Mouse (Mus musculus) erythroblast, embryonic 14.5 days (primary cell): Measurements from ENCODE around the gene Lrrk1.

Experiments used
- GATA1 ChIP-seq: IDR thresholded peaks from 2 replicates; pipeline ENCODE4 v1.6.1; 2012; ENCODE audit warnings: low read length, inconsistent platforms, mixed read lengths
- TAL1 ChIP-seq: IDR thresholded peaks from 3 replicates; pipeline ENCODE4 v1.6.1; 2012; ENCODE audit warnings: low read length, inconsistent platforms, mixed read lengths

DNA sequence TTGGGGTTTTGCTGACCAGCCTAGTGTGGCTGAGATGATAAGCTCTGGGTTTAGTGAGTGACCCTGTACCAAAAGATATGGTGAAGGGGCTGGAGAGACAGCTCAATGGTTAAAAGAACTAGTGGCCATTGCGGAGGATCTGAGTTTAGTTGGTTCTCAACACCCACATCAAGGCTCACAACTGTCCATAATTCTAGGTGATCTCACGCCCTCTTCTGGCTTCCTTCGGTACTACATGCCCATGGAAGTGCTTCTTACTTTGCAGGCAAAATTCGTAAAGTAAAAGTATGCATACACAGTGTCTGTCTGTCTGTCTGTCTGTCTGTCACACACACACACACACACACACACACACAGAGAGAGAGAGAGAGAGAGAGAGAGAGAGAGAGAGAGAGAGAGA is 45.8 kb downstream of the Lrrk1 start:
- no peak for TF ChIP-seq GATA1
- no peak for TF ChIP-seq TAL1
